Mouse (Mus musculus): Measurements from ENCODE around the gene Nnmt. TPM values are rescaled to one million over a fixed set of nuclear protein-coding genes. Genes with fewer than 3 reads are reported as not detected.

Gene Nnmt
- not detected for polyA plus RNA-seq (2017; shearing (Covaris generic))

DNA sequence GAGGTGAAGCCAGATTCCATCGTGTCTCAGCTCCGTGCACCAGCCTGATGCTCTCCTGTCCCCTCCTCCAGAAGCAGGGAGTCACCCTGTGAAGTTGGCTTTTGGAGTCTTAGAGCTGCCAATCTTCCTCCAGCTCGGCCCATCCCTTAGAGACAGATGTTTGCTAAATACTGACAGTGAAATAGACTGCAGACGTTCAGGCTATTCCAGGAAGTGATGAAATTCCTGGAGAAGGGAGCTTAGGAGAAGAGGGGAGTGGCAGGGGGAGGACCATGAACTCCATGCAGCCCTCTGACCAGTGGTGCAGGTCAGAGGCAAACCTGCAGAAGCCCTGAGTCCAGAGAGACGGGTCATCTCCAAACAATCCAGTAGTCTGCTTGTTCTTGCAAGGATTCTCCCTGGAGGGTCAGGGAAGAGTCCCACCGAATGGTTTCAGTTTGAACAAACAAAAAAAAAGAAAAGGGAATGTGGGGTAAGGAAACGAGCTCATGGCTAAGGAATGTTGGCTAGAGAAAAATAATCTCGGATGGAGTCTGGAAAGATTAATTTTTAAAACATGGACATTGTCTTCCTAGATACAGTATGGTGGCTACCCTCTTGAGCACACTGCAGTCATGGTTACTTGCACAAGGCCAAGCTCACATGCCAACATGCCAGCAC, at the start of gene Nnmt:
Gene Nnmt (minus strand): TSS at position 215 of the 660 bp plus-strand sequence.

Other genes starting within 250 kb of the Nnmt start
- 291 TPM for gene Rexo2, start 124.5 kb downstream of the Nnmt start, polyA plus RNA-seq (2017; shearing (Covaris generic))
- gene Rbm7, start 109.9 kb downstream of the Nnmt start, polyA plus RNA-seq (2017; shearing (Covaris generic)) = 186 TPM
- gene Gm5617, start 109.7 kb downstream of the Nnmt start, polyA plus RNA-seq (2017; shearing (Covaris generic)) = 18.3 TPM
- gene Zbtb16, start 231.1 kb upstream of the Nnmt start, polyA plus RNA-seq (2017; shearing (Covaris generic)) = not detected